Mouse (Mus musculus): Measurements from ENCODE around the gene Mast1.
A peak's percentile ranks its signal among the peaks of the same experiment; 100 is the strongest.

Gene Mast1

GRCm38 (mm10) chr8:84945235-84945632 lies 8.1 kb upstream of the Mast1 start:
- ATAC-seq (ENCODE audit: insufficient number of reproducible peaks, low FRiP score, low TSS enrichment) = peak; percentile 53; the same call in 1 of the 2 replicates

DNA sequence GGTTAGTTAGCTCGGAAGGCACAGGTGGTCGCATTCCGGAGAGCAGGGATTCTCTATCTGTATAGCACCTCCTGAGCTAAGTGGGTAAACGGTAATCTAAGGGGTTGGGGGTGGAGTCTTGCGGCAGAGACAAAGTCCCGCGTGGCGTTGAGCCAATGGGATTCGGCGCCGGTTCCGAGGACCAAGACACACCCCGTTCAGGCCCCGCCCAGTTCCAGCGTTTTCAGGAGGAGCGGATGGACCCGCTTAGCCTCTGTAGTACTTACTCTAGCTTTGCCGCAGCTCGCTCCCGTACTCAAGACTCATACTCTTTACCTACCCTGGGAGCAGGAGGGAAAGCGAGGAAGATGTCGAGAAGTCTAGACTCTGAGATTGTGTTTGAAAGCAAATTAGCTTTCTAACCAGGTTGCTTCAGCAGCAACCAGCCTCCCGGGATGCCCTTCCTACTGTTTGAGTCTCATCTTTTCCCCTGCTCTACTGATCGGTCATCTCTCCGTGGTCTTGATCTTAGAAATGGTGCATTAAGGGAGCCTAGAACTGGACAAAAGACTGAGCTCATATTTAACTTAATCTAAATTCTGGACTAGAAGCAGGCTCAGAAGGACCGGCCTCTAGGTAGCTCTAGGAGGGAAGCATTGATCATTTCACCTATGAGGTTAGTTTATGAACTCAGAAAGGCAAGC lies 7.5 kb upstream of the Mast1 start:
- peak; percentile 54; the same call in 1 of the 2 replicates for ATAC-seq (ENCODE audit: insufficient number of reproducible peaks, low FRiP score, low TSS enrichment)

- no peak for ATAC-seq (ENCODE audit: insufficient number of reproducible peaks, low FRiP score, low TSS enrichment)
Measured at GRCm38 (mm10) chr8:84943699-84944098, 6.5 kb upstream of the Mast1 start.

DNA sequence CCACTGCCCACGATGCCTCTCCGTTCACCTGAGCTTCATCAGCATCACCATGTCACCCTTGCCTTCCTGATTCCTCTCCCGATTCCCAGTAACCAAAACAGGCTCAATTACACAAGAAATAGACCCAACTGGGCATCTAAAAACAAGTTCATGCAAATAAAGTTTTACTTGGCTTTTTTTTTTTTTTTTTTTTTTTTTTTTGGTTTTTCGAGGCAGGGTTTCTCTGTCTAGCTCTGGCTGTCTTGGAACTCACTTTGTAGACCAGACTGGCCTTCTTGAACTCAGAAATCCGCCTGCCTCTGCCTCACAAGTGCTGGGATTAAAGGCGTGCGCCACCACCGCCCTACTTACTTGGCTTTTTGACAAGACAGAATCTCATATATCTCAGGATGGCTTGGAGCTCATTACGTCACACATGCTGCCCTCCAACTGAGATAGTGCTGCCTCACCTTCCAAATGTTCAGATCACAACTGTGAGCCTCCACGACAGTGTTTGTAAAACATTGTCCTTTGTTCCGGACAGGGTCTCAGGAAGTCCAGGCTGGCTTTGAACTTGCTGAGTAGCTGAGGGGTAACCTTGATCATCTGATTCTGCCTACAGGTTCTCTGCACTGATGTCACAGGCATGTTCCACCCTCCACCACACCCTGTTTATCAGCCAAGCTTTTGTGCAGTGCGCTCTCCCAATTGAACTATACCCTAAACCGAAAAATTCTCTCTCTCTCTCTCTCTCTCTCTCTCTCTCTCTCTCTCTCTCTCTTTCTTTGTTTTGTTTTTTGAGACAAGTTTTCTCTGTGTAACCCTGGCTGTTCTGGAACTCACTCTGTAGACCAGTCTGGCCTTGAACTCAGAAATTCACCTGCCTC lies 694 bp upstream of the Mast1 start:
- ATAC-seq (ENCODE audit: insufficient number of reproducible peaks, low FRiP score, low TSS enrichment) = no peak

DNA sequence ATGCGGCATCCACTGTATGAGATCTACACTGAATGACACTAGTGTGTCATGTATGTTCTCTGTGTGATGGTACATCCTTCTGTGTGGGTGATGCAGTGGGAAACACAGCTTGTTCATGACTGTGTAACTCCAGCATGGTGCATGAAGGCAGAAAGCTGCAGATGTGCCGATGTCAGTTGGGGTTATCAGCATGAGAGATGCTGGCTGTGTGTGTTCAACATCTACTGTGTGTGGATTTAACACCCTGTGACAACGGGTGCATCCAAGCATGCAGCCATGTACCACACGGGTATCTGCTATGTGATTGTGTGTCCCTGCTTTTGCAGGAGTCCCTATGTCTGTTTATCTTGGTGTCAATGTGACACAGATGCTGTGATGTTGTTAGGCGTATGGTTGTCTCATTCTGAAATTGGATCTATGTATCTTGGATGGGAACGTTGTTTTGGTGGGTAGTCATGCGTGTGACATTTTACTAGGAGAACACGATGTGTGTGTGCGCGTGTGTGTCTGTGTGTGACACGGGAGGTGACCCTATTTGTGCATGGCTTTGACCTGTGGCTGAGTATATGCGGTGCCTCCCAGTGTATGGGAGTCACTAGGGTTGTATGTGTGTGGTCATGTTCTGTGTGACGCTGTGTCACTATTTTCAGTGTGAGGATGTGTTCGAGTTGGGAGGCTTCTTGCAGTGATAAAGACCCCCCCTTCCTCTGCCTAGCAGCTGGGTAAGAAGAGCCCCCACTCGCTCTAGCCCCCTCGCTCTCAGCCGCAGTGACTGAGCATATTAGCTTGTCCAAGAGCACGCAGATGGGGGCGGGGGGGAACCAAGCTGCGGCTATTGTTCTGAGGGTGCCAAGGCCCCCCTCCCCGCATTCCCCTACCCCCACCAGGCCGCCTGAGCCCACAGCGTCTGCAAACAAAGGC lies 858 bp downstream of the Mast1 start:
- ATAC-seq (ENCODE audit: insufficient number of reproducible peaks, low FRiP score, low TSS enrichment) = no peak

DNA sequence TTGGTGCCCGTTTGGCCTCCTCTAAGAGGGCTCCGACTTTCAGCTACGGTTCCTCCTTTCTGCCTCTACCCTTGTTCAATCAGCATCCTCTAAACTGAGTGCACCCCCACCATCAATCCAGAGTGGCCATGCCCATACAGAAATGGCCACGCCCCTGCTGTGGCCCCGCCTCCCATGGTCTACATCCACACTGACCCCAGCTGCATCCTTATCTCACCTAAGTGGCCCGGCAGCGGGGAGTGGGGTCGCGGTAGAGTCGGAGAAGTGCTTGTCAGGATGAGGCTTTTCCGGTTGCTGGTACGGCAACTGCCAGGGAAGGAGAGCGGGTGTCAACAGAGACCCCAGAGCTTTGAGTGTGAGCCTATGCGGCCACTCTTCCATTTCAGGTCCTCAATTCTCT lies 1.7 kb downstream of the Mast1 start:
- ATAC-seq (ENCODE audit: insufficient number of reproducible peaks, low FRiP score, low TSS enrichment) = peak; percentile 26; the same call in 1 of the 2 replicates

GRCm38 (mm10) chr8:84934860-84935259 lies 2.3 kb downstream of the Mast1 start:
- peak; percentile 75 for ATAC-seq (ENCODE audit: insufficient number of reproducible peaks, low FRiP score, low TSS enrichment)

DNA sequence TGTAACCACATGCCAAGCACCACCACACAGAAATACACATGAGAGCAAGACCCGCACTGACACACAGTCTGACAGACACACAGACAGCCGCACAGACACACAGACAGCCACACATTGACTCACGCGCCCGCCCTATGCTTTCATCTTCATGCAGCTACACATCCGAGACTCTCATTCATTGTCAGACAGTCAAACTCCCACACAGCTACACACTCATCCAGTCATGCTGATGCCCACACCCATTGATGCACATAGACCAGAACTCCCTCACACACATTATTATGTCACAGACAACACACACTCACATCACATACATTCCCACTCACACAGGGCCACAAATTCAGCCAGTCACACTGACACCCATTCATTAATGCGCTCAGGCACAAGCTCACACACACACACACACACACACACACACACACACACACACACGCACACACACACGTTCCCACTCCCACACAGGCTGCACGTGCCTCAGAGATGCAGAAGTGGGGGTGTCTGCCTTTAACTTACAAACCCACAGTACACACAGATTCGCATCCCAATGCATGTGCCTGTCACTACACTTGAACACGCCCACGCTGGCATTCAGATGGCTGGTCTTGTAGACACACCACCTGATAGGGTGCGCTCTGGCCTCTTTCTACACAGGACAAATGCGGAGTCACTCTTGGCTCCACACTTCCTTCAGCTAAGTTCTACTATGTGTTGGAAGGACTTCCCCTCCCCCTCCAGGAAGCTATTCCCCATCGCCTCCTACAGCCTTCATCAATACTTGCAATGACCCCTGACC lies 3.2 kb downstream of the Mast1 start:
- no peak for ATAC-seq (ENCODE audit: insufficient number of reproducible peaks, low FRiP score, low TSS enrichment)

- ATAC-seq (ENCODE audit: insufficient number of reproducible peaks, low FRiP score, low TSS enrichment) = no peak
Measured at GRCm38 (mm10) chr8:84930582-84930981, 6.6 kb downstream of the Mast1 start.

- ATAC-seq (ENCODE audit: insufficient number of reproducible peaks, low FRiP score, low TSS enrichment) = peak; percentile 80
Measured at GRCm38 (mm10) chr8:84928456-84929306, 8.5 kb downstream of the Mast1 start.

GRCm38 (mm10) chr8:84927513-84927912 lies 9.6 kb downstream of the Mast1 start:
- ATAC-seq (ENCODE audit: insufficient number of reproducible peaks, low FRiP score, low TSS enrichment) = no peak

DNA sequence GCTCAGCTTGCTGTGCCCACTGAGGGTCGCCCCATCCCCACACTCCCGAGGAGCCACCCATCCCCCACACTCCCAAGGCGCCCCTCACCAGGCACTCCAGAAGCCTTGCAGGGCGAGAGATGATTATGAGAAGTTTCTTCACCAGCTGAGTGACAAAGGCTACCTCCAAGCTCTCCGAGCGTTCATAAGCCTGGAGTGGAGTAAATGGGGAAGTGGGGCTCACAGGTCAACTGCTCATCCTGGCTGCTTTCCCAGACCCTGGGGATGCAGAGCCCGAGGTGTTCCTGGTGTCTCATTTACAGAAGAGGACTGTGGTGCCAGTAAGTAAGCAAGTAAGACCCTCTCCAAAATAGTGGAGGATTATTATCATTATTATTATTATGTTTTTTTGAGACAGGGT lies 11.6 kb downstream of the Mast1 start:
- no peak for ATAC-seq (ENCODE audit: insufficient number of reproducible peaks, low FRiP score, low TSS enrichment)

GRCm38 (mm10) chr8:84921596-84921995 lies 15.6 kb downstream of the Mast1 start:
- no peak for ATAC-seq (ENCODE audit: insufficient number of reproducible peaks, low FRiP score, low TSS enrichment)

GRCm38 (mm10) chr8:84918646-84919045 lies 18.5 kb downstream of the Mast1 start:
- no peak for ATAC-seq (ENCODE audit: insufficient number of reproducible peaks, low FRiP score, low TSS enrichment)

GRCm38 (mm10) chr8:84917781-84918180 lies 19.4 kb downstream of the Mast1 start:
- no peak for ATAC-seq (ENCODE audit: insufficient number of reproducible peaks, low FRiP score, low TSS enrichment)

DNA sequence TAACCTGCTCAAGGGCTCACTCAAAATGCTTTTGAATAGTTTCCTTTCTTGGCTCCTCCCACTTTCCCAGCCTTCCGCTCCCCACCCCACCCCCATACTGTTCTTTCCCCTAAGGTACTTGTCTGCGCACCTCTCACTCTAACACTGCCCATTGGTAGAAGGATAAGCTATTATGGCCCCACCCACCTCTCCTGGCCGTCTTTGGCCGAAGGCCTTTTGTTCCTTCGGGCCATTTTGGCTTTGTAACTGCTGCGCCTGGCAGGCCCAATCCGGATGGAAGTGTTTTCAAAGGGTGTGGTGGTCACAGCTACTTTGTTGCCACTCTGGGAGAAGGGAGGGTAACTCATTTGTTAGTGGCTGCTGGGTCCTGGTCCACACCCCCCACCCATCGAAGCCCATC lies 21.9 kb downstream of the Mast1 start:
- ATAC-seq (ENCODE audit: insufficient number of reproducible peaks, low FRiP score, low TSS enrichment) = no peak

DNA sequence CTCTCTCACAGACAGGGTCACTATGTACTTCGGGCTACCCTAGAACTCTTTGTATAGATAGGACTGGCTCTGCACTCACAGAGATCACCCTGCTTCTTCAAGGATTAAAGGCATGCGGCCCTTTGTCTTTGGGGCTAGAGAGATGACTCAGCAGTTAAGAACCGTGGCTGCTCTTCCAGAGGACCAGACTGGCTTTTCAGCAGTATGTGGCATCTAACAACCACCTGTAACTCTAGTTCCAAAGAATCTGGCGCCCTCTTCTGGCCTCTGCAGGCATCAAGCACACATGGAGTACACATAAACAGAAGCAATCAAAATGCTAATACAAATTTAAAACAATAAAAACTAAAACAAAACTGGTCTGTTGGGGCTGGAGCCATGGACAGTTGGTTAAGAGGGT lies 23.2 kb downstream of the Mast1 start:
- no peak for ATAC-seq (ENCODE audit: insufficient number of reproducible peaks, low FRiP score, low TSS enrichment)

GRCm38 (mm10) chr8:84913502-84913900 lies 23.7 kb downstream of the Mast1 start:
- ATAC-seq (ENCODE audit: insufficient number of reproducible peaks, low FRiP score, low TSS enrichment) = no peak

Measured in cerebellum, adult (tissue).